Mouse (Mus musculus) ES-CJ7 (cell line): ENCODE data around the gene Cenpa.
A peak's percentile ranks its signal among the peaks of the same experiment; 100 is the strongest.

ENCODE experiments used
- DNase-seq: peaks from one replicate; pipeline ENCODE4 v3.0.0; 2011; ENCODE audit warnings: low read depth, low spot score

The Cenpa gene

DNA sequence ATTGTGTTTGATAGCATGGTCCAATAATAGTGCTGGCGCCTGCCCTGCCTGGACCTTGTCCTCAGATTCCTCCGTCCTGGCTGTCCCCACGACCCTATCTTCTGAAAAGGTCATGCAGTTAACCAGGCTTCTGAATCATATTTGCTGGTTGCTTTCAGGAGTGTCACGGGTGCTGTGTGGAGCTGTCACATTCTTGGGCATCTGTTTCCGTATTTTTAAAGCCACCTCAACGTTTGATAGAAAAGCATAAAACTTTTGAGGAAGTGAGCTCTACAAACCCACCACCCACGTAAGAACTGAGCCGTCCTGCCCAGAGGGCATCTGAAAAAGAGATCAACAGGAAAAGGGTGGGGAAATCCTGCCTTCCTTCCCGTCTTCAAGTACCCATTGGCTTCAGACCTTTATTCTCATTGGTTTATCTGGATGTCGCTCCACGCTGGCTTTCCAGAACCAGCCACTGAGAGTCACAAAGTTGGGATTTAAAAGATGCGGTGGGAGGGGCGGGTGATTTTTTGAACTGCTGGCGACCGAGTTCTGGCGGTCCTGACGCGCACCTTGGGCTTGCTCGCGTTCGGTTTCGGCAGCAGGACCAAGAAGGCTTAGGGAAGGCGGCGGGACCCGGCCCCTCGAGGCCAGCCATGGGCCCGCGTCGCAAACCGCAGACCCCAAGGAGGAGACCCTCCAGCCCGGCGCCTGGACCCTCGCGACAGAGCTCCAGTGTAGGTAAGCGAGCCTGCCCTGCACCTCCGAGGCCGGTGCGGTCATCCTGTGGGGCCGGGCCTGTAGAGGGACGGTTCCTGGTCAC is at the start of gene Cenpa:
Gene Cenpa (plus strand): TSS at position 387 of the 805 bp plus-strand sequence.
- DNase-seq = peak; percentile 96

- peak; percentile 50 for DNase-seq
Observed at GRCm38 (mm10) chr5:30617357-30617756, 49.2 kb upstream of the Cenpa start.

DNA sequence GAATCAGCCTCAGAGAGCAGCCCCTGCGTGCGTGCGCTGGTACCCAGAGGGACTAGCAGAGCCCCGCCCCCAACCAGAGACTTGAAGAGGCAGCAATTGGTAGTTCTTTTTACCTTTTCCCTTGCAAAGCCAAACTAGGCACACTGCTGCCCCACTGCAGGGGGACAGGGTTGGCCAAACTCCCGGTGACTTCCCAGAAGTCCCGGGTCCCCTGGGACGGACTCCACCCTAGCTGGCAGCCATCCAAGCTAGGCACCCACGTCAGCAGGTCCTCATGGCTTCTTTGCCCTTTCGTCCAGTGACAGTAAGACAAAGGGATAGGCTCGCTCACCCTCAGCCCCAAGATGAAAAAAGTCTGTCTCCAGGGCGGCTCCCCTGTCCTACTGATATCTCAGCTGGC is 48.7 kb upstream of the Cenpa start:
- peak; percentile 38 for DNase-seq

GRCm38 (mm10) chr5:30618376-30619003 is 48.1 kb upstream of the Cenpa start:
- DNase-seq = no peak

DNA sequence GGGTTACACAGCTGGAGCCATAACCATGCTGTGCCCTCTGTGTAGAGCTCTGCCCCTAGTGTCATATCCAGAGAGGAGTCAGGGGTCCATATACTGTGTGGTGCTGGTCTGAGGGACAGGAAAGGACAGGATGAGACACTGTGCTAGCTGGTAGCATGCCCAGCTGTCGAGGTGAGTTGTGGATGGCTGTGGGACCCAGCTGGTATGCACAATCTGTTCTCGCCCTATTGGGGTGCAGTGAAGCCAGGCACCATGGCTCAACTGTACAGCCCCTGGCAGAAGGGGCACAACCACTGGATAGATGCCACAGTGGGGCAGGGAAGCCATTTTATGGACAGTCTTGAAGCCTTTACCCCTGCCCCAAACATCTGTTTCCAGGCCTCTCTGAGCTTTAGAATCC is 47.4 kb upstream of the Cenpa start:
- no peak for DNase-seq

- no peak for DNase-seq
Observed at GRCm38 (mm10) chr5:30620567-30620966, 46.0 kb upstream of the Cenpa start.

DNA sequence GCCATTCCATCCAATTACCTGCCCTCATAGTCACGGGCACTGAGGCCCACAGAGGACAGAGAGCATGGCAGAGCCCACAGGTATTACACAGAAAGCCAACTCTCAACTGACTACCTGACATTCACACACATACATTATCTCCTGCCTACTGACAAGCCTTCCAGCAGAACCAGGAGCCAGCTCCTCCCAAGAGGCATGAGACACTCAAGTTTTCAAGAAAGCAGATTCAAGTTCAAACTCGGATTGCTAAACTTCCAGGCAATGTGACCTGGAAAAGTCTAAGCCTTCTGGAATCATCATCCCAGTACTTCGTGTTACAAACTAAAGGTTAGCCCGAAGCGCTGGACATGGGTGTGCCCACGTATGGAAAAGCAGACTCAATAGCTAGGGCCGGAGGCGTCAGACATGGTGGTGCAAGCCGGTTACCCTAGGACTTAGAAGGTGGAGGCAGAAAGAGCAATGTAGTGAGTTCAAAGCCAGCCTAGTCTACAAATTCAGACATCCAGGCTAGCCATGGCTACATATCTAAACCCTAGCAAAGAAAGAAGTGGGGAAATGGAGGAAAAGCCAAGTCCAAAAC is 45.3 kb upstream of the Cenpa start:
- DNase-seq = no peak

DNA sequence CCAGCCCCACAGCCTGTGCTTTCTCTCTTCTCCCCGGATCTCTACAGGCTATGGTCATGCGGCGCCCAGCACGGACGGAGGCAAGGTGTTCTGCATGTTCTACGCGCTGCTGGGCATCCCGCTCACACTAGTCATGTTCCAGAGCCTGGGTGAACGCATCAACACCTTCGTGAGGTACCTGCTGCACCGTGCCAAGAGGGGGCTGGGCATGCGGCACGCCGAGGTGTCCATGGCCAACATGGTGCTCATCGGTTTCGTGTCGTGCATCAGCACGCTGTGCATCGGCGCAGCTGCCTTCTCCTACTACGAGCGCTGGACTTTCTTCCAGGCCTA is 44.8 kb upstream of the Cenpa start:
- no peak for DNase-seq

GRCm38 (mm10) chr5:30622177-30622840 is 44.3 kb upstream of the Cenpa start:
- peak; percentile 53 for DNase-seq

DNA sequence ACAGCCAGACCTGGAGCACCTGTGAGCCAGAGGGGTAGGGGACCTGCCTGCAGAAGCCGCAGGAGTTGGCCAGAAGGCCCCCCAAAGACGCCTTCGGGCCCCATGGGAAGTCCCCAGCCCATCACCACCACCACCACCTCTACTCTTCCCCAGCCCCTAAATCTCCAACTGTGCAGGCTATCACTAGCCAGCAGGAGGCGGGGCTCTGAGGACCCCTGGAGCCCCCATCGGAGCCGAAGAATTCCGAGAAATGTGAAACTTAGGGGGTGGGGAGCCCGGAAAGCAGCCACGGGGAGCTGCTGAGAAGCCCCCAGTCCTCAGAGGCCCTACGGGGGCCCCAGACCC is 43.8 kb upstream of the Cenpa start:
- DNase-seq = no peak

- no peak for DNase-seq
Observed at GRCm38 (mm10) chr5:30623380-30623779, 43.2 kb upstream of the Cenpa start.

DNA sequence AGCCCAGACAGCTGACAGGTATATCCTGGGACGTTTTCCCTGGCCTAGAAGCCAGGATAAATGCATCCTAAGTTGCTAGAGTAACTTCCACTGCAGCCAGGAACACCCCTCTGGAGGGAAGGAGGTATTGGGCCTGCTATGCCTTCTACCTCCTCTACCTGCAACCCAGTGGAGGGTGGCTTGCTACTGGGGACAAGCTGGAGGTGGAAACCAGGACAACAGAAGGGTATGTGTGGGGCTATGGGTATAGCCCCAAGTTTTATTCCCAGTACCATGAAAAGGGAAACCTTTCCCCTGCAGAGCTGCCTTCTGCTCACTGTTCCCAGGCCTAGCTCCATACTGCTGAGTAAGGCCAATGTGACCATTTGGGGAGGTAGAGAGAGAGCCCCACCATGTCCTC is 42.3 kb upstream of the Cenpa start:
- DNase-seq = no peak

GRCm38 (mm10) chr5:30624908-30625307 is 41.7 kb upstream of the Cenpa start:
- DNase-seq = no peak

DNA sequence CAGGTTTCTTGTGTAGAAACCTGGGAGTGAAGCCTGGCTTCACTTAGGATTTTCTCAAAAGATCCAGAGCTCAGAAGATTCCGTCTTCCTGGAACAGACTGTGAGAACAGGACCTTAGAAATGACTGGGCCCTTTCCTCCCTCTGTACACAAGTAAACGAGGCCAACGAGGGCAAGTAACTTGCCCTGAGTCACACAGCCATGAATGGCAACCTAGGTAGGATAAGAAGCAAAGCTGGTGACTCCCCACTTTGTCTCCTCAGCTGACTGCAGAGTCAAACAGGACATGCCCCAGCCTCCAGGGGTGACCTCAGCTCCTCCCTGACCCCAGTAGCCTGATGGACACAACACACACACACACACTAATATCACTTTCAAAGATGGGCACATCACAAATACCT is 41.2 kb upstream of the Cenpa start:
- DNase-seq = no peak

- no peak for DNase-seq
Observed at GRCm38 (mm10) chr5:30626331-30627105, 40.1 kb upstream of the Cenpa start.

DNA sequence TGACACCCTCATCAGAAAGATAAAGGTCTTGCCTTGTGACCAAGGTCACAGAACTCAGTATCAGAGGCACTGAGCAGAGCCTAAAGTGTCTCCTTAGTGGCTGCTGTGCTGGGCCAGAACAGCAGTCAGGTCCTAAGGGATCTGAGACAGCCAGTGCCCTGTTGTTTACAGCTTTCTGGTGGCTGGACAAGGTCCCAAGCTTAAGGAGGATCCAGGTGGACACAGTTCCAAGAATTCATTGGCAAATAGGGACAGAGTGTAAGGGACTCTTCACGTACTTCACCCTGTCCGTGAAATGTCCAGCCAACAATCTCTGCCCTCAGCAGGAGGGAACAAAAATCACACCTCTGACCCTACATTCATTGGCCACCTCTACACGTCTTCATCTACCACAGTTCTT is 38.1 kb upstream of the Cenpa start:
- DNase-seq = no peak

DNA sequence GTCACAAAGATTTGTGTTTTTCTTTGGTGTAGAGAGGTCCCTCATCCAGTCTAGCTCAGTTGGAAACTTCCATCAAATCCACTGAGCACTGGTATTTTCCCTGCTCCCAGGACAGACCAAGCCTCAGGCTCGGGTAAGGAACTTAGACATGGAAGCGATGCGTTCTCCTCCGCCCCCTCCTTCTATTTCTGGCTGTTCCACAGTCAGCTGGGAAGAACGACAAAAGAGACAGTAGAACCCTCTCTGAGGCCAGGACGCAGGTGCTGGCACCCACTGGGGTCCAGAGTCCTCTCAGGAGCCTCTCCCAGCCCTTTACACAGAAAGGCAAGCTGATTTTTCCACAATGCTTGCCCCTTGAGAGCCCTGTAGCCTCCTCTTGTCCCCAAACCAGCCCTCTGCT is 36.2 kb upstream of the Cenpa start:
- no peak for DNase-seq

DNA sequence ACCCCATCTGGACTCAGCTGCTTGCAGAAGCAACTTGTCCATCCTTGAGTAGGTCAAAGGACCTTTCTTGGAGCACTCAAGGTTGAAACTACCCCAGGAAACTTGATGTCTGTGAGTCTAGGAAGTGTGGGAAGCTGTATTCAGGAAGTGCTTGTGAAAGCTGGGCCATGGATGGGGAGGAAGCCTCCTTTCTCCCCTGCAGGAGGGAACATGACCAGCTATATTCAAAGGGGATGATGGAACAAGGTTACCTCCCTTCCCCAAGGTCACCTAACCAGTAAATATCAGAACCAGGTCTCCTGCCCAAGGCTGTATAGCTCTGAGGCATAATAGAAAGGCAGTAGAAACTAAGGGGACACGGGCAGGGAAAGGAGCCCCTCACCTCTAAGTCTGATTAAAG is 34.4 kb upstream of the Cenpa start:
- no peak for DNase-seq

- no peak for DNase-seq
Observed at GRCm38 (mm10) chr5:30636994-30637393, 29.6 kb upstream of the Cenpa start.

DNA sequence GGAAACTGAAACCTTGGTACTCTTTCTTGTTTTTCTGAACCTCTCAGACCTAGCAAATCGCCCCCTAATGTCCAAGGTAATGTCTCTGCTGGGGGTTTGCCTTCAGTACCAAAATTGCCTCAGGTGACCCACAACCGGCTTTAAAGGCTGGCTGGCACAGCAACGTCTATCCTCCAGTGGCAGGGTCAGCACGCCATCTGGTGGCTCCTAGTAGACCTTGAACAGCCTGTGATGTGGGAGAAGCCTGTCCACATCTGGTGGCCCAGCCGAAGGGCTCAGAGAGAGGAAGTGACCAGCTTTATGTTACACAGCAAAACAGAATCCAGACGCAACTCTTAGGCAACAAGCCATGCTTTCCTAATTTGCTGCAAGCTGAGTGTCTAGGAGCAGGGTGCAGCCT is 28.5 kb upstream of the Cenpa start:
- peak; percentile 73 for DNase-seq

DNA sequence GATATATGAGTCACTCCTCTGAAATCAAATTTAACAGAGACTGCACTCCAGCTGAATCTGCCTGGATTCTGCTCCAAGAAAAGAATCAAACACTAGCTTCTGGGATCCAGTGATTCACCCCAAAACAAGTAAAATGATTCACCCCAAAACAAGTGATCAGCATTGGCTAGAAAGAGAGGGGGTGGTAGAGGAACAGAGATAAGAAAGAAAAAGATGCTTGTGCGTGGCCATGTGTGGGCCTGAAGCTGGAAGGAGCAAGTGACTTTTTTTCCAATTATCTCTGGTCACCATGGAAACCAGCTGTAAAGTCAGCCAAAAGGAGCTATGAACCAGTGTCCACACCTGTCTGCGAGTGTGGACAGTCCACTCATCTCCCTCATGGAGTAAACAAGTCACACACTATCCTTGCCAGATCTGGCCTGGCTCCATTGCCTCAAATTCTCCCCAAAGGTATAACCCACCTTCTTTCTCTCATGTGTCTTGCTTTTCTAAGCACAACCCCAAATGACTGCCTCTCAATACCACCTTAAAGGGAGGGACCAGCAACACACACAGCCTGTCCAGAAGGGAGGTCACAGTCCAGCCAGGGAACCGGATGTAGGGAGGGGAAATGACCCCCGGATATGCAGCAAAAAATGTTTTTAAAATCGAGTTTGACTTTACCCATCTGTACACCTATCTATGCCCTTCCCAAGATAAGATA is 22.9 kb upstream of the Cenpa start:
- DNase-seq = no peak
